Mouse (Mus musculus) lung, embryonic 15.5 days (tissue): ENCODE results near the gene Nacad. TPM values are rescaled to one million over a fixed set of nuclear protein-coding genes. Genes with fewer than 3 reads are reported as not detected.
"Not testable (repeated sequence)": the region's sequence is repeated elsewhere in the genome, so short reads cannot be mapped to it uniquely, and the experiment has no call there.

Source experiments
- ATAC-seq: fragments of 200-750 bp; cut with Nextera tagmentation; 2 replicates; pipeline ENCODE4 v1.8.0; 2017; ENCODE audit warnings: moderate number of reproducible peaks, borderline replicate concordance; ENCODE audit not compliant: low FRiP score, low TSS enrichment; ENCODE audit errors: extremely low read depth
- H3K27ac ChIP-seq: fragments of 300-500 bp; sonication (generic); 2 replicates; pipeline ENCODE4 v1.5.1; 2015; ENCODE audit warnings: moderate library complexity, mild to moderate bottlenecking, inconsistent platforms
- H3K27me3 ChIP-seq: fragments of 300-500 bp; sonication (generic); 2 replicates; pipeline ENCODE4 v1.6.1; 2015; ENCODE audit warnings: inconsistent platforms
- H3K36me3 ChIP-seq: fragments of 300-500 bp; sonication (generic); 2 replicates; pipeline ENCODE4 v1.6.1; 2015; ENCODE audit warnings: inconsistent platforms
- H3K4me1 ChIP-seq: fragments of 300-500 bp; sonication (generic); 2 replicates; pipeline ENCODE4 v1.6.1; 2015; ENCODE audit warnings: inconsistent platforms
- H3K4me2 ChIP-seq: fragments of 300-500 bp; sonication (generic); 2 replicates; pipeline ENCODE4 v1.6.1; 2015; ENCODE audit warnings: inconsistent platforms, mild to moderate bottlenecking, moderate library complexity
- H3K4me3 ChIP-seq: fragments of 300-500 bp; sonication (generic); 2 replicates; pipeline ENCODE4 v1.5.1; 2015; ENCODE audit warnings: mild to moderate bottlenecking, inconsistent platforms
- H3K9ac ChIP-seq: fragments of 300-500 bp; sonication (generic); 2 replicates; pipeline ENCODE4 v1.6.1; 2015; ENCODE audit warnings: inconsistent platforms
- H3K9me3 ChIP-seq: fragments of 300-500 bp; sonication (generic); 2 replicates; pipeline ENCODE4 v1.6.1; 2016; ENCODE audit warnings: inconsistent platforms
- WGBS: fragments of 180-500 bp; shearing (Covaris S2); methylation state at CpG from one replicate; pipeline ENCODE4 v1.1.7; 2015; 5-methylcytosine and 5-hydroxymethylcytosine counted together
- polyA plus RNA-seq: library from polyadenylated mRNA; unstranded; fragments of >200 nt; fragmentation: Nextera tagmentation; extraction: Ambion mirVana; gene quantifications from 2 replicates; pipeline ENCODE4 v1.2.1, GENCODE M21; 2015

The Nacad gene
- polyA plus RNA-seq, result 2.1 and 2.4 TPM in 2 replicates

DNA sequence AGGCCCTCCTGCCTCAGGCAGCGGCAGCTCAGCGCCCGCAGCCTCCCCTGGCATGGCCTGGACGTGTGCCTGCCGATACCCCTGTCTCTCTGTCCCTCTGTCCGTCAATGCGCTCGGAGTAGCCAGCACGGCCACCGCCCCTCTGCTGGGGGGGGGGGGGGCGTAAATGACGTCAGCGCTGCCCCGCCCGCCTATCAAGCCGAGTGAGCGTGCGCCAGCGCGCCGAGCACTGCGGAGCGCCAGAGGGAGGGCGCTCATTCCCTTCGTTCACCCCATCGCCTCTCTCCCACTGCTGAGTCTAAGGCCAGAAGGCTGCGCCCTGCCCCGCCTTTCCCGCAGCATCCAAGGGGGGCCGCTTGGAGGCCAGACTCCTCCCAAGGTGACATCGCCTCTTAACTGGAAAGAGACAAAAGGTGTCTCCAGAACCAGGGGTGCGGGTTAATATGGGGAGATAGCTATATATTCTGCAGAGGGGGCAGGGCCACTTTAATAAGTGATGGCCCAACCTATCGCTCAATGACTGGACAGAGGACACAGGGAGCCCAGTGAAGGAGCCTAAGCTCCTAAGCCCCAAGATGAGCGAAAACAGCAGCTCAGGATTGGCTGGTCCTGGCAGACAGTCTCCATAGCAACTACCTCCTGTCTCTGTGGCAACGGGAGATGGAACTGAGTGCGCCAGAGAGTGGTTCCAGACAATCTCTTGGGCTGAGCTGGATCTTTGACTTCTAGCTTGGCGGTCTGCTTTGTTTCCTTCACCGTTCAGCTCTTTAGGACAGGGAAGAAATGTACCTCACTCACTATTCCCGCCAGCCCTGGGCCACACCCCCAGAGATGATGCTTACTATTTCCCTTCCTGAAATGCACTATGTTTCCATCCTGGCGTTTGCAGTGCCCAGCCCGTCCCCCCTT is at the start of gene Nacad:
TSS of gene Nacad (minus strand) at position 563 of the 909 bp plus-strand sequence.
- no peaks in the 10 kb centered on the region for H3K9me3 ChIP-seq
- no peak within 1 kb of the TSS for H3K27ac ChIP-seq
- peak within 1 kb of the TSS; percentile 76 for H3K4me2 ChIP-seq
- peaks cover 39% of the 10 kb centered on the region for H3K4me1 ChIP-seq
- 6% methylated on average over 30 of the region's 41 CpGs for WGBS
- H3K9ac ChIP-seq, result peak within 1 kb of the TSS; percentile 24; the same call in 1 of the 2 replicates
- H3K36me3 ChIP-seq, result no peaks in the 10 kb centered on the region; the same call in 1 of the 2 replicates
- H3K27me3 ChIP-seq, result peaks cover 23% of the 10 kb centered on the region
- peak; percentile 56; the same call in 1 of the 2 replicates for ATAC-seq
- peak within 1 kb of the TSS; percentile 39 for H3K4me3 ChIP-seq

DNA sequence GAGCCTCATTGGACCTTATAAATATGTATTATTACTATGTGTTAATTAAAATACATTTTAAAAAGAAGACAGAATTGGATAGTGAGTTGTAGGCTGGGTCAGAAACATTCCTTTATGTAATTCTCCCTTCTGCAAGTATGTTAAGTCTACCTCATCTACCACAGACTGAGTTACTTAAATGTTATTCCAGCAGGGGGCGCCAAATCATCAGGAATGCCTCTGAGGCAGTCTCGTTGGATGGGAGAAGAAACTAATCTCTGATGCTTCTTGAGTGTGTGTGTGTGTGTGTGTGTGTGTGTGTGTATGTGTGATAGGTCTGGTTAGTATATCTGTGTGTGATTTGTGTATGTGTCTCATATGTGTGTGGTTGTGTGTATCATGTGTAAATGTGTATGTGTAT is 49.0 kb upstream of the Nacad start:
- no peak overlapping the region for H3K9ac ChIP-seq
- no peaks in the 10 kb centered on the region for H3K36me3 ChIP-seq
- 4% methylated on average over 2 of the region's 2 CpGs for WGBS
- H3K9me3 ChIP-seq, result no peaks in the 10 kb centered on the region
- no peaks in the 10 kb centered on the region for H3K27me3 ChIP-seq
- H3K27ac ChIP-seq, result no peak overlapping the region
- no peak overlapping the region for H3K4me3 ChIP-seq
- 0 out of 2 replicates have a peak, but pooled peaks cover 3% of the 10 kb centered on the region for H3K4me1 ChIP-seq
- peak; percentile 27; the same call in 1 of the 2 replicates for ATAC-seq
- H3K4me2 ChIP-seq, result no peak overlapping the region

DNA sequence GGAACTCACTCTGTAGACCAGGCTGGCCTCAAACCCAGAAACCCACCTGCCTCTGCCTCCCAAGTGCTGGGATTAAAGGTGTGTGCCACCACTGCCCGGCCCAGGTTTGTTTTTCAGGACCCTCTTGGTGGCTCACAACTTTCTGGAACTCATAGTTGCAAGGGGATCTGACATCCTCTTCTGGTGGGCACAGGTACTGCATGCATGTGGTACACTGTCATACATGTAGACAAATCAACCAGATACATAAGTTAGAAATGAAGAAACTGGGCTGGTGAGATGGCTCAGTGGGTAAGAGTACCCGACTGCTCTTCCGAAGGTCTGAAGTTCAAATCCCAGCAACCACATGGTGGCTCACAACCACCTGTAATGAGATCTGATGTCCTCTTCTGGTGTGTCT is 47.1 kb upstream of the Nacad start:
- WGBS, result 77% methylated on average over 3 of the region's 3 CpGs
- not testable (repeated sequence) for H3K36me3 ChIP-seq, H3K4me1 ChIP-seq, H3K4me3 ChIP-seq, H3K27me3 ChIP-seq, H3K9ac ChIP-seq, H3K4me2 ChIP-seq, H3K27ac ChIP-seq, ATAC-seq, H3K9me3 ChIP-seq

DNA sequence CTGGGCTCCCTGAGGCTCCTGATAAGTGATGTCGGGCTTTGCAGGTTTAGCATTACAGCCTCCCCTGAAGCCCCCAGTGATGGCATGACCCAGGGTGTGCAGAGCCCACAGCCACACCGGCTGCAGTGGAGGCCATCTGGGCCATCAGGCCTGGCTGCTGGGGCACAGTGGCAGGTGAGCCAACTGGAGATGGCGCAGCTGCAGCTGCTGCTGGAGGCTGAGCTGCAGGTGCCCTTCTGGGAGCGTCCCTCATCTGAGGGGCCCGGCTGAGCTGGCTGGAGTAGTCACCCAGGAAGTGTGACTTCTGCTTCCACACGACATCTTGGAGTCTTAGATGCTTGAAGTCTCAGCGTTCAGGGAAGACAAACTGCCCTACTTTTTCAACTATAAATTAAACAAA is 44.7 kb upstream of the Nacad start:
- Histone ChIP-seq H3K36me3 (no peaks in the 10 kb centered on the region), H3K9me3 (no peaks in the 10 kb centered on the region), H3K27ac (no peak overlapping the region), H3K27me3 (no peaks in the 10 kb centered on the region), H3K9ac (no peak overlapping the region), H3K4me3 (no peak overlapping the region), H3K4me1 (no peaks in the 10 kb centered on the region), H3K4me2 (no peak overlapping the region)
- ATAC-seq, result no peak
- 53% methylated on average over 7 of the region's 7 CpGs for WGBS

DNA sequence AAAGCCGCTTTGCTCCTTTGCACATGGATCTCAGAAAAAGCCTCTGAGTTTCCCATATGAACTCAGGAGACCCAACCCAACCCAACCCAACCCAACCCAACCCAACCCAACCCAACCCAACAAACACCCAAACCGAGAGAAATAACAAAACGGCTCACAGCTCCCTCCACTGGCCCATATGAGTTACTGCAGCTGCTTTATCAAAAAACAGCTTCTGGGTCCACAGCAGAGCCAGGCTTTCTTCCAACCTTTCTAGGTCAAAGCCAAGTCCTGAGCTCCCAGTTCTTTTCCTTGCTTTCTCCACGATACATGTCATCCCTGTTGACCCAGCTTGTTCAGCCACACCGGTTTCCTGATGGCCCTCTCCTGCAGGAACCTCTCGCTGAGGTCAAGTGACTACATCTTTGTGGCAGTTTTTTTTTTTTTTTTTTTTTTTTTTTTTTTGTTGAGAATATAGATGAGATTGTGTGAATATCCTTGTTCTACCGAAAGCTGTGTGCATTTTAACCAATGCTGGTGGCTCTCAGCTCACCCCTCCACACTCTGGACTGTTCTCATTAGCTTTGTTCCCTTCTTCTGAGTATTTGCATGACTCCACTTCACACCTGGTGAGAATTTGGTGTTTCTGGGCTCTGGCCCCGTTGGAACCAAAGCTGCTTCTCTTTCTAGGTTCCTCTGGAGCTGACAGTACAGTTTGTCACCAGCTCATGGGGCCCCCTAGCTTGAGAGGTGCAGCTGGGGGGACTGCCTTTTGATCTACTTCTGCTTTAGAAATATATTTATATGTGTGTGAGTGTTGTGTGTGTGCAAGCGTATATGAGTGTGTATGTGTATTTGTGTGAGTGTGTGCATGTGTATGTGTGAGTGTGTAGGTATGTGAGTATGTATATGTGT is 42.2 kb upstream of the Nacad start:
- Histone ChIP-seq H3K4me1 (no peaks in the 10 kb centered on the region), H3K27me3 (no peaks in the 10 kb centered on the region), H3K9me3 (no peaks in the 10 kb centered on the region), H3K27ac (no peak overlapping the region), H3K9ac (no peak overlapping the region), H3K4me2 (no peak overlapping the region), H3K4me3 (no peak overlapping the region), H3K36me3 (no peaks in the 10 kb centered on the region)
- WGBS, result 51% methylated on average over 9 of the region's 9 CpGs
- no peak for ATAC-seq

DNA sequence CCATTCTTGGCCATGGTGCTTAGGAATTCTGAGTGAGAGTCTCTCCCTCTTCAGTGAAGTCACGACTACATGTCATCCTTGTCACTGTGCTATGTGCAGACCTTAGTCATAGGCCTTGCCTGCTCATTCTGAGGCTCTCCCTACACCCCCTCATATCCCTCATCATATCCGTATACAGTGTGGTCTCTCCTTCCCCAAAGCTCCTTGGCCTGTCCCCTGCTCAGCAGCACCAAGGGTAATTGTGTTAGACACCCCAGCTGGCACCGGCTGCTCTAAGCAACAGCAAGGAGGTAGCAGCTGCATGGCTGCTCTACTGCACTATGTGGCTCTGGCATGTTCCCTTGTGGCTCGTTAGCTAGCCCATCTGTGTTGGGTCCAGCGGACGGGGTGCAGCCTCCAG is 38.7 kb upstream of the Nacad start:
- no peaks in the 10 kb centered on the region for H3K27me3 ChIP-seq
- no peak overlapping the region for H3K4me2 ChIP-seq
- H3K4me1 ChIP-seq, result no peaks in the 10 kb centered on the region
- H3K36me3 ChIP-seq, result no peaks in the 10 kb centered on the region
- H3K9me3 ChIP-seq, result no peaks in the 10 kb centered on the region
- H3K4me3 ChIP-seq, result no peak overlapping the region
- WGBS, result 78% methylated on average over 6 of the region's 6 CpGs
- ATAC-seq, result no peak
- no peak overlapping the region for H3K27ac ChIP-seq
- H3K9ac ChIP-seq, result no peak overlapping the region

DNA sequence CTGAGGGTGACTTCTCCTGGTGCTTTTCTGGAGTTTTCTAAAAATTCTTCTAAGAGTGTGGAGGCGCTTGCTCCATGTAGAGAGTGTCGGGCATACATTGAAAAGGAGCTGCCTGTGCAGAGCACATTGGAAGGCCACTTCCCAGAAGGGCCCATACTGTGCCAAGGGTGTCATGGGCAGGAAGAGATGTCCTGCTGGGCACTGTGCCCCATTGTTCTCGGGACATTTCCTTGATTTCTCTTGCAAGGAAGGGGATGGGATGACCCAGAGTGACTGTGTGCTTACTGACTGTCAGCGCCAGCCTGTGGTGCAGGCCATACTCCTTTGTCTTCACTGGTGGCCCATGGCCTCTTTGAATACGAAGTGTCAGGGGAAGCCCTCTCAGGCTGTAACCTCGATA is 33.2 kb upstream of the Nacad start:
- H3K4me2 ChIP-seq, result no peak overlapping the region
- H3K4me1 ChIP-seq, result no peaks in the 10 kb centered on the region
- H3K27ac ChIP-seq, result no peak overlapping the region
- no peak overlapping the region for H3K4me3 ChIP-seq
- H3K27me3 ChIP-seq, result no peaks in the 10 kb centered on the region
- no peaks in the 10 kb centered on the region for H3K36me3 ChIP-seq
- H3K9ac ChIP-seq, result no peak overlapping the region
- no peaks in the 10 kb centered on the region for H3K9me3 ChIP-seq
- 67% methylated on average over 6 of the region's 6 CpGs for WGBS
- ATAC-seq, result no peak

DNA sequence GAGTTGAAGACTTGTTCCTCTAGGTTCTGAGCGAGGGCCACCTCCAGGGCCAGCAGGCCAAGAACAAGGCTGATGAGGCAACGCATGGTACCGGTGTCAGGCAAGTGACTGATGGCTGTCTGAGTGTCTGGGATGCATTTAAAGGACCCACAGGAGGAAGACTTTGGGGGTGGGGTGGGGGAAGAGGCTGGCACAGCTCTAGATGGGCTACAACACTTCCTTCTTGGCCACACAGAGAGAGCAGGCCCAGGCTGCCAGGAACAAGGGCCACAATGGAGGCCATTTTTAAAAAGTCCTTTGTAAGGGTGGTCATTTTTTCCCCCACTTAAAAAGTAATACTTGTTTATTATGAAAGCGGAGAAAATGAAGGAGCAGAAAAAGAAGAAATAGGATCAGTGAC is 32.7 kb upstream of the Nacad start, which contains the start of gene Wap:
TSS of gene Wap (minus strand) at position 101 of the 400 bp plus-strand sequence.
- no peak within 1 kb of the TSS for H3K27ac ChIP-seq
- WGBS, result 85% methylated on average over 4 of the region's 4 CpGs

DNA sequence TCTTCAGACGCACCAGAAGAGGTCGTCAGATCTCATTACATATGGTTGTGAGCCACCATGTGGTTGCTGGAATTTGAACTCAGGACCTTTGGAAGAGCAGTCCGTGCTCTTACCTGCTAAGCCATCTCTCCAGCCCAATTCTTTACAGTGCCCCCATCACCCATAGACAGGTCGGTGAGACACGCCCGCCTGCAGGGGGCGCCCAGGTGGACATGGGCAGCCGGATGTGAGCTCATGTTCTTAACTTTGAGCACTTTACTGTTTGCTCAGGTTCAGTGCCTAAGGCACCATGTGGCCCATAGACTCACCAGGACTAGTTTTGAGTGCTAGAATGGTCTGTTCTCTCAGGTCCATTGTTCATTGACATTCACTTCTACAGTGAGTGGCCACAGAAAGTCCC is 30.3 kb upstream of the Nacad start:
- ATAC-seq, result no peak
- Histone ChIP-seq H3K27me3 (no peaks in the 10 kb centered on the region), H3K36me3 (no peaks in the 10 kb centered on the region), H3K4me1 (no peaks in the 10 kb centered on the region), H3K4me2 (no peak overlapping the region), H3K27ac (no peak overlapping the region), H3K9ac (no peak overlapping the region), H3K9me3 (no peaks in the 10 kb centered on the region), H3K4me3 (no peak overlapping the region)
- 67% methylated on average over 8 of the region's 8 CpGs for WGBS

More for the DNA sequence above, 32.7 kb upstream of the Nacad start, which contains the start of gene Wap:
- Histone ChIP-seq H3K9me3 (no peaks in the 10 kb centered on the region), H3K36me3 (no peaks in the 10 kb centered on the region), H3K9ac (no peak within 1 kb of the TSS), H3K4me3 (no peak within 1 kb of the TSS), H3K4me1 (no peaks in the 10 kb centered on the region), H3K4me2 (no peak within 1 kb of the TSS), H3K27me3 (no peaks in the 10 kb centered on the region)
- ATAC-seq, result no peak

DNA sequence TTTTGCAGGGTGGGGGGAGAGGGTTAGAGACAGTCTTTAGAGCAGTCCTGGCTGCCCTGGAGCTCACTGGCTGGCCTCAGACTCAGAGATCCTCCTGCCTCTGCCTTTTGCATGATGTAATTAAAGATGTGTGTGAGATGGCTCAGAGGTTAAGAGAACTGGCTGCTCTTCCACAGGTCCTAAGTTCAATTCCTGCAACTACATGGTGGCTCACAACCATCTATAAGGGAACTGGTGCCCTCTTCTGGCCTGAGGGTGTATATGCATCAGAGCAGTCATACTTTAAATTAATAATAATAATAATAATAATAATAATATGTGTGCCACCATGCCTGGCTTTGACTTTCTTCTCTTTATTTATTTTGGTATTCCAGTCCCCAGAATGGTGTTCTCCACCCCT is 23.8 kb upstream of the Nacad start:
- Histone ChIP-seq H3K27me3 (no peaks in the 10 kb centered on the region), H3K9me3 (no peaks in the 10 kb centered on the region), H3K27ac (no peak overlapping the region), H3K4me2 (no peak overlapping the region), H3K4me3 (no peak overlapping the region), H3K9ac (no peak overlapping the region), H3K36me3 (no peaks in the 10 kb centered on the region; the same call in 1 of the 2 replicates), H3K4me1 (peaks cover 11% of the 10 kb centered on the region)
- no peak for ATAC-seq

DNA sequence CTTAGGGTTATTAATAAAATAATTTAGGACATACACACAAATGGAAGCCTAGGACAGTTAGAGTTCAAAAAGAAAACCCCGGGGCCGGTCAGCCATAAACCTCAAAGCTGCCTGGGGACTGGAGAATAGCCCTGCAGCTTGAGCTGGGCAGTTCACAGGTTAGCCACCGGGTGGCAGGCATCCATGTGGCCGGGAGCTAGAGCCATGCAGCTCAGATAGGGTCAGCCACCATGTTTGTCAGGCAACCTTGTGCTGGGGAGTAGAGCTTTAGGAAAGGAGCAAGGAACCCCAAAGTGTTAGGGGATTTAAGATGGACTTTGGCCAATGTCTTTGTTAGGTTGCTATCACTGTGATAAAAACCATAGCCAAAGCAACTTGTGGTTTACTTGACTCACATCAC is 22.7 kb upstream of the Nacad start:
- no peak for ATAC-seq
- Histone ChIP-seq H3K27ac (no peak overlapping the region), H3K4me2 (no peak overlapping the region), H3K4me3 (no peak overlapping the region), H3K4me1 (peaks cover 22% of the 10 kb centered on the region), H3K27me3 (no peaks in the 10 kb centered on the region), H3K9me3 (no peaks in the 10 kb centered on the region), H3K36me3 (peaks cover 10% of the 10 kb centered on the region), H3K9ac (no peak overlapping the region)
- 32% methylated on average over 4 of the region's 4 CpGs for WGBS

DNA sequence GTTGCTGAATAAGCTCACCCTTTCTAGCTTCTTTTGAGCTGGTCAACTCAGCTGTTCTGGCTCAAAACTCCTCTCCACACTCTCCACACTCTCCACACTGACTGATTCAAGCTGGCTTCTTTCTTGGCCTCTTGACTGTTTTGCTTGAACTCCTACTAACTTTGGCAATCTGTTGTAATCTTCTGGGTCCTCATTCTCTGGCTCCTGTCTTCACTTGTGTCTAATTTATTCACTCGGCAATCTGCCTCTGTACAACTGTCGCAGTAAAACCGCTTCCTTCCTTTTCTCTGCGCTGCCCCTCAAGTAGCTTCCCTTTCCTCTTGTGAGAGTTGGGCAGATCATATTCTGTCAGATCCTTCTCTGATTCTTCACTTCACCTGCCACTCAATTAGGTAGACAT is 21.9 kb upstream of the Nacad start:
- peaks cover 17% of the 10 kb centered on the region for H3K36me3 ChIP-seq
- 87% methylated on average over 4 of the region's 4 CpGs for WGBS
- no peak overlapping the region for H3K4me3 ChIP-seq
- H3K9me3 ChIP-seq, result no peaks in the 10 kb centered on the region
- H3K9ac ChIP-seq, result no peak overlapping the region
- no peak for ATAC-seq
- H3K4me2 ChIP-seq, result no peak overlapping the region
- peaks cover 28% of the 10 kb centered on the region for H3K4me1 ChIP-seq
- no peaks in the 10 kb centered on the region for H3K27me3 ChIP-seq
- no peak overlapping the region for H3K27ac ChIP-seq
